Mouse (Mus musculus) hindbrain, embryonic 13.5 days (tissue): ENCODE data around the gene Mtch1. TPM values are rescaled to one million over a fixed set of nuclear protein-coding genes. Genes with fewer than 3 reads are reported as not detected.

ENCODE experiments used
- ATAC-seq: fragments of 200-750 bp; cut with Nextera tagmentation; 2 replicates; pipeline ENCODE4 v1.8.0; 2017; ENCODE audit warnings: moderate TSS enrichment; ENCODE audit not compliant: low FRiP score
- H3K27ac ChIP-seq: fragments of 300-500 bp; sonication (generic); 2 replicates; pipeline ENCODE4 v1.5.1; 2015; ENCODE audit warnings: inconsistent platforms, mild to moderate bottlenecking, moderate library complexity
- H3K27me3 ChIP-seq: fragments of 300-500 bp; sonication (generic); 2 replicates; pipeline ENCODE4 v1.6.1; 2015; ENCODE audit warnings: mild to moderate bottlenecking, inconsistent platforms
- H3K36me3 ChIP-seq: fragments of 300-500 bp; sonication (generic); 2 replicates; pipeline ENCODE4 v1.6.1; 2015; ENCODE audit warnings: mild to moderate bottlenecking, inconsistent platforms
- H3K4me1 ChIP-seq: fragments of 300-500 bp; sonication (generic); replicated peaks from 2 replicates; pipeline ENCODE4 v1.6.1; 2015; ENCODE audit warnings: inconsistent platforms
- H3K4me2 ChIP-seq: fragments of 300-500 bp; sonication (generic); 2 replicates; pipeline ENCODE4 v1.6.1; 2015; ENCODE audit warnings: inconsistent platforms, mild to moderate bottlenecking, moderate library complexity
- H3K4me3 ChIP-seq: fragments of 300-500 bp; sonication (generic); 2 replicates; pipeline ENCODE4 v1.5.1; 2015; ENCODE audit warnings: mild to moderate bottlenecking, inconsistent platforms
- H3K9ac ChIP-seq: fragments of 300-500 bp; sonication (generic); 2 replicates; pipeline ENCODE4 v1.6.1; 2015; ENCODE audit warnings: mild to moderate bottlenecking, inconsistent platforms
- H3K9me3 ChIP-seq: fragments of 300-500 bp; sonication (generic); 2 replicates; pipeline ENCODE4 v1.6.1; 2016; ENCODE audit warnings: inconsistent platforms
- WGBS: fragments of 180-500 bp; shearing (Covaris S2); methylation state at CpG from one replicate; pipeline ENCODE4 v1.1.7; 2015; 5-methylcytosine and 5-hydroxymethylcytosine counted together
- polyA plus RNA-seq: library from polyadenylated mRNA; unstranded; fragments of >200 nt; fragmentation: Nextera tagmentation; extraction: Ambion mirVana; gene quantifications from 2 replicates; pipeline ENCODE4 v1.2.1, GENCODE M21; 2015

Gene Mtch1
- polyA plus RNA-seq, 1 experiment from 2014 or later = 423 TPM

DNA sequence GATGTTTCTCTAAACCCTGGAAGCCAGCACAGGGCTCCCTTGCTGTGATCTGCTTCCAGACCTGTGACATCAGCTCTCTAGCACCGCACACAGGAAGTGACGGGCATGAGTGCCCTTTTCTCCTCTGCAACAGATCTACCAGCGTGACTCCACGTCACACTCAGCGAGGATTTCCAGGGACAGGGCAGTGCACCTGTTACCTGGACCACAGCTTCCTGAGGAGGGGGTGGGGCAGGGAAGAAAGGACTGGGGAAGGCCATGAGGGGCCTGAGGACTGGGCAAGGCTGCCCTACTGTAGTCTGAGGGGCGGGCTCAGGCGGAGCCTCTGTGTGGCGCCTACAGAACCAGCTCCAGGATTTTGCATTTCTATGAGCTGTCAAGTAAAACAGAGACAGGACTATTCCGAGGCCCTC is 6.1 kb downstream of the Mtch1 start:
- no peaks in the 10 kb centered on the region for H3K27me3 ChIP-seq
- 29% methylated on average over 9 of the region's 9 CpGs for WGBS
- no peaks in the 10 kb centered on the region for H3K9me3 ChIP-seq
- H3K9ac ChIP-seq = peak overlapping the region; percentile 53; the same call in 1 of the 2 replicates
- ATAC-seq = peak; percentile 23; the same call in 1 of the 2 replicates
- peak overlapping the region; percentile 8; the same call in 1 of the 2 replicates for H3K4me2 ChIP-seq
- H3K27ac ChIP-seq = peak overlapping the region; percentile 78
- peaks cover 67% of the 10 kb centered on the region for H3K4me1 ChIP-seq
- peaks cover 65% of the 10 kb centered on the region for H3K36me3 ChIP-seq
- H3K4me3 ChIP-seq = no peak overlapping the region

DNA sequence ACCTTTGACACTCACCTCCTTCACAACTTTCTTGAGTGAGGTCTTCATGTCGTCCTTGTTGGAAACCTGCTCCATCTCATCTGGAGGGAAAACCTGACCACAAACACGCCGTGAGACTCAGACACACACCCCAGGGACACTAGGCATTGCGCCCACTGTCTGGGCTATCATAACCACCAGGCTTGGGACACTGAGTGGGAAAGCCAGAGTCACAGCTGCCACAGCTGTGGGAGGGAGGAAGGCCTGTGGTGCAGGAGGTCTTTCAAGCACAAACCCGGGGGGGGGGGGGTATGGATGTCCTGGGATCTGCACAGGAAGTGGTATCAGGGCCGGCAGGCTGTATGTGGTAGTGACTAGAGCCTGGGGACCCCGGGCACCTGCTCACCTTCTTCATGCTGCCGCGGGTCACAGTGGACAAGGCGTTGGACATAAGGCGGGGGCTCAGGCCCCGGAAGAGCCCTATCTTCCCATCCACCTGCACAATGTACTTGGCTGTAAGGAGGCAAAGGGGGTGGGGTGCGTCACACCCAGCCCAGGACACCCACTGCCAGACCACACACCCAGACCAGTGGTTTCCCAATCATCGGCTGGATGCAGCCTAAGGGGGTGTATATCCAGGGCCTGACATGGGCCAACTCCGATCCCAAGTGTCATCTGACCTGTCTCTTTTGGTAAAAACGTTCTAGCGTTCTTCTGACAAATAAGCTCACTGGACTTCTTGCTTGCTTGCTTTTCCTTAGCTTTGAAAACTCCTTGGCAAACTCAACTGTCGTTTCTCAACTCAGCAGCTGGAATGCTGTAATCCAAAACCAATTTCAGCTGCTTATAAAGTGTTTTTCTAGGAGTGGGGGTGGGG is 7.1 kb downstream of the Mtch1 start:
- ATAC-seq = no peak
- peaks cover 74% of the 10 kb centered on the region for H3K36me3 ChIP-seq

DNA sequence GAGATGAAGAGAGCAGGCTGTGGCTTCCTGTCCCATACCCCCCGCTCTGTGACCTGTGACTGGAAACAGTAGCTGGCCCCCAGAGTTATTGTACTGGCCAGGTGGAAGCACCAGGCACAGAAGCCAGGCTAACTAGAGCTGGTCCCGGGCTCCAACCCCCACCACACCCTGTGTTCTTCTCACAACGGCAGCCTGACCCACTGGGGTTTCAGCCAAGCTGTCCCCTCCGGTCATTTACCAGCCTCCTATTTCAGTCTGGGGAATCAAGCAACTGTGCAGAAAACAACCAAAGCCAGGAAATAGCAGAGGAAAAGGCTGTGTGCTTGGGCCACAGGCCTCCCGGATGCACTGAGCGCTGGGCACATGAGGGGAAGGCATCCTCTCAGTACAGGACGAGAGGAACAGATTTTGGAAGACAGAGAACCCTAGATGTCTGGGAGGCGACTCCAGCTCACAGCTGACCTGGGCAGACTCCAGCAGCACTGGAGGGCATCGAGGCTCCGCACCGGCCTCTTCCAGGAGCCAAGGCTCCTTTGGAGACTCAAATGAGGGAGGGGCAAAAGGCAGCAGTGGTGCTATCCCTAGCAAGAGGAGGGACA is 8.5 kb downstream of the Mtch1 start:
- peak overlapping the region; percentile 30 for H3K9ac ChIP-seq
- H3K27ac ChIP-seq = peak overlapping the region; percentile 78
- no peak for ATAC-seq
- peaks cover 81% of the 10 kb centered on the region for H3K36me3 ChIP-seq
- 84% methylated on average over 11 of the region's 11 CpGs for WGBS
- no peaks in the 10 kb centered on the region for H3K9me3 ChIP-seq
- peaks cover 49% of the 10 kb centered on the region for H3K4me1 ChIP-seq
- H3K4me2 ChIP-seq = no peak overlapping the region
- H3K27me3 ChIP-seq = no peaks in the 10 kb centered on the region
- no peak overlapping the region for H3K4me3 ChIP-seq

More for the DNA sequence above, 7.1 kb downstream of the Mtch1 start:
- Histone ChIP-seq H3K27ac (peak overlapping the region; percentile 78; the same call in 1 of the 2 replicates), H3K4me1 (peaks cover 57% of the 10 kb centered on the region), H3K9me3 (no peaks in the 10 kb centered on the region), H3K9ac (0 out of 2 replicates have a peak overlapping the region, but pooled peaks have one; percentile 24), H3K4me3 (no peak overlapping the region), H3K4me2 (no peak overlapping the region), H3K27me3 (no peaks in the 10 kb centered on the region)
- 87% methylated on average over 18 of the region's 18 CpGs for WGBS

DNA sequence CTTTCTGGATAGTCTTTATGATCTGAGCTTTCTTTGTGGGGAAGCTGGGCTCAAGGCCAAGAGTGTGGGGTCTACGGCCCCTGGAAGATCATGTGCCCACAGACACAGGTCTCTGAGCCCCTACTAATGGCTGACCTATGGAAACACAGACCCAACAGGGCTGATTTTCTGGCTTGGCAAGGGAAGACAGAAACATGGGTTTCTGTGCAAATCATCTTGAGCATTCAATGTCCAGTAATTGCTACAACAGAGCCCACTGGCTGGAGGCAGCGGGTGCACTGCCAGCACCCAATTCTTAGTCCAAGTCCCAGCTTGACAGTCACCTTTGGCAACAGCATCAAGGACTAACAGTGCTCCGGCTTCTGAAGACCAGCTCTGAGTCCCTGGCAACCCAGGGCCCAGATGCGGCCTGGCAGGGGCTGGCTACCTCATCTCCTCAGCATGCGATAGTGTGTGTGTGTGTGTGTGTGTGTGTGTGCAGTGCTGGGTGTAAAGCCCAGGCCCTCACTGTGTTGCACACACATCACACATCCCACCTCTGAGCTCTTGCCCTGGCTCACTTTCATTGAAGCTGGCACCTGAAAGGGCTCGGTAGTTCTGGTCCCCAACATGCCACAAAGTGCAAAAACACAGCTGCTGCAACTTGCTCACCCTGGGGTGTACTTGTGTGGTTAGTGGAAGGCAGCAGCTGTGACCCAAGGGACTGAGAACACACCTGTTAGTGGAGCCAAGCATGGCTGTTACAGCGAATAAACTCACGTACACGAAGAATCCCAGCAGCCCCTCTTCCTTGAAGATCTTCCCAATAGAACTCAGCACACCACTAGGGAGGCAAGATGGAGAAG is 9.5 kb downstream of the Mtch1 start:
- Histone ChIP-seq H3K36me3 (peaks cover 84% of the 10 kb centered on the region), H3K4me1 (peaks cover 43% of the 10 kb centered on the region)
- peak; percentile 23; the same call in 1 of the 2 replicates for ATAC-seq

DNA sequence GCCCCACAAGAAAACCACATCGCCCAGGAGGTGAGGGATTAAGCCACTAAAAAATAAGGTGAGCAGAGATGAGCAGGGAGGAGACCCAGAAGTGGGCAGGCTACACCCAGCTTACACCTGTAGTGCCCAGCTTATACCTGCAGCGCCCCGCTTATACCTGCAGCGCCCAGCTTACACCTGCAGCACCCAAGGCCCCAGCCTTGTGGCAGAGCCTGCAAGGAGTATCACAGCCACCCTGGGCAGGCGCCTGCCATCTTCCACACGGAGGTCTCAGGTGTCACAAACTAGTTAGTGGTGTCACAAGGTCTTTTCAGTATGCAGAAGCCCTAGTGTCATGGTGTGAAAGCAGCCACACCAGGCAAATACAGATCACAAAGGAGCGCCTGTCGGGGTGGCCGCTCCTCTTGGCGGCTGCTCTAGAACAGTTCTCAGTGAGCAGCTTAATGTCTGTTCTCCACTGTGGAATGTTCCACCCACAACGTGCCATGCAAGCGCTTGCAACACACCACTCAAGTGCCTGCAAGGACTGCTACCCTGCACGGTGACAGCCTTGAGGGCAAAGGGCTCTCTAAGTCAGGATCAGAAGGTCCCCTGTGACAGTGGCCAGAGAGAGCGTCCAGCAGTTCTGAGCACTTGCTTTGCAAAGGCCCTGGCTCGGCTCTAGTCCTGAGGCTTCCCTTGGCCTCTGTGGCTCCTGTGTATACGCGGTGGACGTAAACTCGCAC is 11.3 kb downstream of the Mtch1 start:
- H3K27me3 ChIP-seq = no peaks in the 10 kb centered on the region
- no peaks in the 10 kb centered on the region for H3K9me3 ChIP-seq
- H3K9ac ChIP-seq = no peak overlapping the region
- H3K4me3 ChIP-seq = no peak overlapping the region
- ATAC-seq = no peak
- no peak overlapping the region for H3K4me2 ChIP-seq
- peaks cover 31% of the 10 kb centered on the region for H3K4me1 ChIP-seq
- WGBS = 96% methylated on average over 19 of the region's 19 CpGs
- peaks cover 89% of the 10 kb centered on the region for H3K36me3 ChIP-seq
- H3K27ac ChIP-seq = no peak overlapping the region

More for the DNA sequence above, 9.5 kb downstream of the Mtch1 start:
- H3K9ac ChIP-seq = peak overlapping the region; percentile 30; the same call in 1 of the 2 replicates
- H3K4me3 ChIP-seq = no peak overlapping the region
- peak overlapping the region; percentile 78 for H3K27ac ChIP-seq
- no peaks in the 10 kb centered on the region for H3K9me3 ChIP-seq
- H3K27me3 ChIP-seq = no peaks in the 10 kb centered on the region
- WGBS = 77% methylated on average over 9 of the region's 9 CpGs
- H3K4me2 ChIP-seq = no peak overlapping the region

DNA sequence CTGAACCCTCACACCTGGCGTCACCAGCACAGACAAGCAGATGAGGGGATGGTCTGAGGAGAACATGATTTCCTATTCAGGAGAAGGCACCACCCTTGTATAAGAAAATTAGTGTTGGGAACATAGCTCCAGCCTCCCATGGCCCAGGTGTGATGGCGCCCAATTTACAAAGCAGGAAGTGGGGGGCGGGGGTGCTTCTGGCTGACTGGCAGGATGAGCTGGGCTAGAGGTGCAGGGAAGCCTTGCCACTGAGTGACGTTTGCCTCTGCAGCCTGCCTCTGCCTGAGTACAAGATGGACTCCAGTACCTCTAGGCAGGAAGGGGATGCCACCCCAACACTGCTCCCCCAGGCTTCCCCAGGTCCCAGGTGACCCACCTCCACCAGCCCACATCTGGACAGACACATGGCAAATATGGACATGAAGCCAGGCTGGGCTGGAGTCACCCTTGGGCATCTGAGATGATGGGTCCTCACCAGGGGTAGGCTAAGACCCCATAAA is 15.5 kb downstream of the Mtch1 start:
- Histone ChIP-seq H3K4me1 (peaks cover 30% of the 10 kb centered on the region), H3K4me2 (no peak overlapping the region), H3K27ac (no peak overlapping the region; the same call in 1 of the 2 replicates), H3K27me3 (0 out of 2 replicates have a peak, but pooled peaks cover 10% of the 10 kb centered on the region), H3K9ac (no peak overlapping the region), H3K36me3 (peaks cover 69% of the 10 kb centered on the region), H3K4me3 (no peak overlapping the region), H3K9me3 (no peaks in the 10 kb centered on the region)
- 83% methylated on average over 4 of the region's 4 CpGs for WGBS
- ATAC-seq = no peak

DNA sequence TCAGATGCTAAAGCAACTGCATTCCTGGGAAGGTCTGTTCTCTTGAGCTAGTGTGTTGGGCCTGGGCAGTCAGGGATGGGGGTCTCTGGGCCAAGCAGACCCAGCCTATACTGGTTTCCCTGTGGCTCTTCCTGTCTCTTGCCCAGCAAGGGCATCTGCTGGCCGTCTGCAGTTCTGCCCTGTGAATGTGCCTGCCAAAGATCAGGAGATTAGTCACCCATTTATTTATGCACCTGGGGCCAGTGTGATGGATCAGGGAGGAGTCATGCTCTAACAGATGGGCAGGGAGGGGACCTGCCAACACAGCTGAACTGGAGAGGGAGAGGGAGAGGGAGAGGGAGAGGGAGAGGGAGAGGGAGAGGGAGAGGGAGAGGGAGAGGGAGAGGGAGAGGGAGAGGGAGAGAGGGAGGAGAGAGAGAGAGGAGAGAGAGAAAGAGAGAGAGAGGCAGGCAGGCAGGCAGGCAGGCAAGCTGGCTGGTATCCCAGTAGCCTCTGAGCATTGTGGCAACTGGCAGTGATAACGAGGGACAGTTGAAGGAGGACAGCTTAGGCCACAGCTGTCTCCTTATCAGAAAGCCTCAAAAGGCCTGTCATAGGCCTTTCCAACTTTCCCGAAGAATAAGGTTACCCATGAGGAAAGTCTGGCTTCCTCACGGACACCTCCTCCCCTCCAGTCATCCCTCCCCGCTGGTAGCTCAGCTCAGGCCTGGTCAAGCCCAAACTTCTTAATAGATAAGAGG is 16.9 kb downstream of the Mtch1 start:
- H3K4me1 ChIP-seq = peaks cover 44% of the 10 kb centered on the region
- no peaks in the 10 kb centered on the region for H3K9me3 ChIP-seq
- no peak overlapping the region for H3K9ac ChIP-seq
- no peak overlapping the region for H3K4me2 ChIP-seq
- ATAC-seq = no peak
- H3K4me3 ChIP-seq = no peak overlapping the region
- 34% methylated on average over 5 of the region's 5 CpGs for WGBS
- H3K36me3 ChIP-seq = peaks cover 55% of the 10 kb centered on the region
- H3K27ac ChIP-seq = peak overlapping the region; percentile 76
- H3K27me3 ChIP-seq = 0 out of 2 replicates have a peak, but pooled peaks cover 10% of the 10 kb centered on the region

DNA sequence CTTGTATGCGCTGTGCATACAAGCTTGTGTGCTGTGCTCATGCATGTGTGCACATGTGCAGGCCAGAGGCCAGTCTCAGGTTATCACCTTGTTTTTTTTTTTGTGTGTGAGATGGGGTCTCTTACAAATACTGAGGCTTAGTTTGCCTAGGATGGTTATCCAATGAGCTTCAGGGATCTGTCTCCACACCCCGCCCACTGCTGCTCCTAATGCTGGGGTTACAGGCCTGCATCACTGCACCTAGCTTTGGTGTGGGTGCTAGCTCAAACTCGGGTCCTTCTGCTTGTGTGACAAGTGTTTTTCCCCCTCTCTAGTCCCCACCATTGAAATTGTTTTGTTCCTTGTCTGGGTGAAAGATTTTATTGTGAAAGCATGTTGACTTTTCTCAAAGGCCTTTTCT is 17.5 kb downstream of the Mtch1 start:
- H3K36me3 ChIP-seq = peaks cover 49% of the 10 kb centered on the region
- H3K4me2 ChIP-seq = no peak overlapping the region
- 0 out of 2 replicates have a peak, but pooled peaks cover 10% of the 10 kb centered on the region for H3K27me3 ChIP-seq
- no peak overlapping the region for H3K4me3 ChIP-seq
- H3K9me3 ChIP-seq = no peaks in the 10 kb centered on the region
- no peak overlapping the region for H3K9ac ChIP-seq
- ATAC-seq = no peak
- H3K4me1 ChIP-seq = peaks cover 48% of the 10 kb centered on the region
- H3K27ac ChIP-seq = peak overlapping the region; percentile 76
- 84% methylated on average over 3 of the region's 3 CpGs for WGBS

DNA sequence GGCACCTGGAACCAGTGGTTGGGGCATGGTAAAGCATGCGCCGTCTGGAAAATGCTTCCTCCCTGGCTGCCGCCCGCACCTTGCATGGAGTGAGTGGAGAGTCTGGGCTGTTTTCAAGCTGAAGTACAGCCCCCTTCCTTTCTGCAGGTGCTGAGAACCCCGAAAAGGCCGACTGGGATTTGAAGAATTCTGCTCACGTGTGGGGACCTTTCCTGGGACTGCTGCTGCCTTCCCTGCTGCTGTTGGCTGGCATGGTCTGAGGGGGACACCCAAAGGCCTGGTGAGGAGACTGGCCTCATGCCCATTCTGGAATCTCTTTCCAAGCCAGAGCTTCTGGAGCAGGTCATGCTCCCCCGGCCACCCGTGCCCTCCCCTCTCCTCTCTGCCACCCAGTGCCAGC is 20.0 kb downstream of the Mtch1 start:
- Histone ChIP-seq H3K9me3 (no peaks in the 10 kb centered on the region), H3K4me1 (peaks cover 49% of the 10 kb centered on the region), H3K4me2 (no peak overlapping the region), H3K27ac (0 out of 2 replicates have a peak overlapping the region, but pooled peaks have one; percentile 81), H3K9ac (peak overlapping the region; percentile 67; the same call in 1 of the 2 replicates), H3K27me3 (peaks cover 29% of the 10 kb centered on the region), H3K36me3 (peaks cover 28% of the 10 kb centered on the region), H3K4me3 (no peak overlapping the region)
- ATAC-seq = no peak
- WGBS = 73% methylated on average over 9 of the region's 9 CpGs

DNA sequence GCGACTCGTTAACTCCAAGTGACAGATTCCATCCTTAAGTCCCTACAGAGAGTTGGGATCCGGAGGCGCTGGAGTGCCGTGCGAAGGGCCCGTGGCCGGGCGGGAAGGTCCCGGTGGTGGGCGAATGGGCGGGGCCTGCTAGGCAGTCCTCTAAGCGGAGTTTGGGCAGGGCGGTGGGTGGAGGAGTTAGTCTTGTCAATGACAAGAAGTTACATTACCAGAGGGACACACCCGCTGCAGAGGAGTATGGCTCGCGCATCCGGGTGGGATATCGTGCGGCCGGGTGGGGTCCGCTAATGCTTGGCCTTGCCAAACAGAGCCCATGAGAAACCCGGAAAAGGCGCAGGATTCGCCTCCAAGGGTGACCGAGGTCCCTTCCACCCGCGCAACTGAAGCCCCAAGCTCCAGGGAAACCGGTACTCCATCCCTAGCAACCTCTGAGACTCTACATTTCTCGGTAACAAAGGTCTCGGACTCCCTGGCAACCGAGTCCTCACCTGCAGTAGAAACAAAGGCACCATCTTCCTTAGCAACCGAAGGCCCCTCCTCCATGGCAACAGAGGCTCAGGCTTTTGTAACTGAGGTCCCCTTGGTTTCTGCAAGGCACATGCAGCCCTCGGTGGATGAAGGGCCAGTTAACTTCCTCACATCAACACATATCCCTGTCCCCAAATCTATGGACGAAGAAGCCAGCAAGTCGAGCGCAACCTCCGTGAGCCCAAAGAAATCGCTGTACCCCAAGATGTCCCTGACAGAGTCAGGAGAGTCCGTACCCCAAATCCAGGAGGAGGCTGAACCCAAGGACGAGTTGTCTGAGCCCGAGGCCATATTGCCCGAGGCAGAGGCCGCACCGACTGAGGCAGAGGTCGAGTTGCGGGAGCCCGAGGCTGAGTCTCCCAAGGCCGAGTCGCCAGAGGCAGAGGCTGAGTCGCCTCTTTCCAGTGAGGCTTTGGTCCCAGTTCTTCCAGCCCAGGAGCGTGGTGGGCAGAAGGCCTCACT is 20.9 kb downstream of the Mtch1 start:
- peak overlapping the region; percentile 67 for H3K9ac ChIP-seq
- peak overlapping the region; percentile 59 for H3K4me2 ChIP-seq
- H3K4me1 ChIP-seq = peaks cover 57% of the 10 kb centered on the region
- peaks cover 19% of the 10 kb centered on the region for H3K36me3 ChIP-seq
- peaks cover 38% of the 10 kb centered on the region for H3K27me3 ChIP-seq
- peak; percentile 62 for ATAC-seq
- peak overlapping the region; percentile 81 for H3K27ac ChIP-seq
- no peaks in the 10 kb centered on the region for H3K9me3 ChIP-seq
- H3K4me3 ChIP-seq = peak overlapping the region; percentile 31
- WGBS = 9% methylated on average over 52 of the region's 52 CpGs
